Mouse (Mus musculus): ENCODE measurements around the gene Upk1b. TPM values are rescaled to one million over a fixed set of nuclear protein-coding genes. Genes with fewer than 3 reads are reported as not detected.

Upk1b gene
- total RNA-seq, 1 experiment from 2014 or later, result not detected

- ATAC-seq (replicated peaks; ENCODE audit: insufficient number of reproducible peaks, low FRiP score, low TSS enrichment, poor library complexity, severe bottlenecking), result no peak
Measured at GRCm38 (mm10) chr16:38766671-38767070, 33.5 kb downstream of the Upk1b start.

GRCm38 (mm10) chr16:38763508-38763907, 36.6 kb downstream of the Upk1b start:
- no peak for ATAC-seq (replicated peaks; ENCODE audit: insufficient number of reproducible peaks, low FRiP score, low TSS enrichment, poor library complexity, severe bottlenecking)

GRCm38 (mm10) chr16:38762401-38762800, 37.7 kb downstream of the Upk1b start:
- no peak for ATAC-seq (replicated peaks; ENCODE audit: insufficient number of reproducible peaks, low FRiP score, low TSS enrichment, poor library complexity, severe bottlenecking)

GRCm38 (mm10) chr16:38761972-38762371, 38.2 kb downstream of the Upk1b start:
- ATAC-seq (replicated peaks; ENCODE audit: insufficient number of reproducible peaks, low FRiP score, low TSS enrichment, poor library complexity, severe bottlenecking), result no peak

GRCm38 (mm10) chr16:38760834-38761375, 39.2 kb downstream of the Upk1b start:
- ATAC-seq (replicated peaks; ENCODE audit: insufficient number of reproducible peaks, low FRiP score, low TSS enrichment, poor library complexity, severe bottlenecking), result no peak

- no peak for ATAC-seq (replicated peaks; ENCODE audit: insufficient number of reproducible peaks, low FRiP score, low TSS enrichment, poor library complexity, severe bottlenecking)
Measured at GRCm38 (mm10) chr16:38760239-38760638, 39.9 kb downstream of the Upk1b start.

- peak; percentile 82 for ATAC-seq (replicated peaks; ENCODE audit: insufficient number of reproducible peaks, low FRiP score, low TSS enrichment, poor library complexity, severe bottlenecking)
Measured at GRCm38 (mm10) chr16:38758104-38758861, 41.8 kb downstream of the Upk1b start.

- no peak for ATAC-seq (replicated peaks; ENCODE audit: insufficient number of reproducible peaks, low FRiP score, low TSS enrichment, poor library complexity, severe bottlenecking)
Measured at GRCm38 (mm10) chr16:38757626-38758025, 42.5 kb downstream of the Upk1b start.

GRCm38 (mm10) chr16:38756572-38756971, 43.6 kb downstream of the Upk1b start:
- ATAC-seq (replicated peaks; ENCODE audit: insufficient number of reproducible peaks, low FRiP score, low TSS enrichment, poor library complexity, severe bottlenecking), result no peak

GRCm38 (mm10) chr16:38756177-38756503, 44.0 kb downstream of the Upk1b start:
- no peak for ATAC-seq (replicated peaks; ENCODE audit: insufficient number of reproducible peaks, low FRiP score, low TSS enrichment, poor library complexity, severe bottlenecking)

- ATAC-seq (replicated peaks; ENCODE audit: insufficient number of reproducible peaks, low FRiP score, low TSS enrichment, poor library complexity, severe bottlenecking), result no peak
Measured at GRCm38 (mm10) chr16:38755452-38756176, 44.5 kb downstream of the Upk1b start.

- no peak for ATAC-seq (replicated peaks; ENCODE audit: insufficient number of reproducible peaks, low FRiP score, low TSS enrichment, poor library complexity, severe bottlenecking)
Measured at GRCm38 (mm10) chr16:38753631-38754030, 46.5 kb downstream of the Upk1b start.

- ATAC-seq (replicated peaks; ENCODE audit: insufficient number of reproducible peaks, low FRiP score, low TSS enrichment, poor library complexity, severe bottlenecking), result no peak
Measured at GRCm38 (mm10) chr16:38750803-38751202, 49.3 kb downstream of the Upk1b start.

- no peak for ATAC-seq (replicated peaks; ENCODE audit: insufficient number of reproducible peaks, low FRiP score, low TSS enrichment, poor library complexity, severe bottlenecking)
Measured at GRCm38 (mm10) chr16:38743941-38744673, 56.0 kb downstream of the Upk1b start.

GRCm38 (mm10) chr16:38742659-38743131, 57.4 kb downstream of the Upk1b start:
- no peak for ATAC-seq (replicated peaks; ENCODE audit: insufficient number of reproducible peaks, low FRiP score, low TSS enrichment, poor library complexity, severe bottlenecking)

GRCm38 (mm10) chr16:38742113-38742658, 57.9 kb downstream of the Upk1b start, which contains the start of gene B4galt4:
Gene B4galt4 (plus strand): TSS chr16:38742264.
- ATAC-seq (replicated peaks; ENCODE audit: insufficient number of reproducible peaks, low FRiP score, low TSS enrichment, poor library complexity, severe bottlenecking), result no peak; the same call in 1 of the 2 replicates

GRCm38 (mm10) chr16:38741204-38741903, 58.8 kb downstream of the Upk1b start:
- no peak for ATAC-seq (replicated peaks; ENCODE audit: insufficient number of reproducible peaks, low FRiP score, low TSS enrichment, poor library complexity, severe bottlenecking)

GRCm38 (mm10) chr16:38730921-38731320, 69.2 kb downstream of the Upk1b start:
- ATAC-seq (replicated peaks; ENCODE audit: insufficient number of reproducible peaks, low FRiP score, low TSS enrichment, poor library complexity, severe bottlenecking), result peak; percentile 80; the same call in 1 of the 2 replicates

Measured in monocyte, adult 5-6 weeks (primary cell).